Mouse (Mus musculus) liver, embryonic 16.5 days (tissue): ENCODE results near the gene Fancc. TPM values are rescaled to one million over a fixed set of nuclear protein-coding genes. Genes with fewer than 3 reads are reported as not detected.

ENCODE experiments used
- ATAC-seq: fragments of 200-750 bp; cut with Nextera tagmentation; 2 replicates; pipeline ENCODE4 v1.8.0; 2017; ENCODE audit warnings: low read depth, mild to moderate bottlenecking, moderate number of reproducible peaks, moderate library complexity
- H3K27ac ChIP-seq: fragments of 300-500 bp; sonication (generic); 2 replicates; pipeline ENCODE4 v1.5.1; 2014; ENCODE audit warnings: mild to moderate bottlenecking, low read length
- H3K27me3 ChIP-seq: fragments of 300-500 bp; sonication (generic); 2 replicates; pipeline ENCODE4 v1.6.1; 2014; ENCODE audit warnings: low read depth, low read length, mixed read lengths; ENCODE audit not compliant: control insufficient read depth, insufficient read depth
- H3K36me3 ChIP-seq: fragments of 300-500 bp; sonication (generic); 2 replicates; pipeline ENCODE4 v1.6.1; 2014; ENCODE audit warnings: mild to moderate bottlenecking; ENCODE audit not compliant: control insufficient read depth, insufficient read depth
- H3K4me1 ChIP-seq: fragments of 300-500 bp; sonication (generic); 2 replicates; pipeline ENCODE4 v1.6.1; 2014; ENCODE audit warnings: low read depth, low read length, mixed read lengths; ENCODE audit not compliant: control insufficient read depth
- H3K4me2 ChIP-seq: fragments of 300-500 bp; sonication (generic); 2 replicates; pipeline ENCODE4 v1.6.1; 2014; ENCODE audit warnings: low read depth, low read length, mixed read lengths
- H3K4me3 ChIP-seq: fragments of 300-500 bp; sonication (generic); 2 replicates; pipeline ENCODE4 v1.5.1; 2014; ENCODE audit warnings: low read depth, mild to moderate bottlenecking, low read length
- H3K9ac ChIP-seq: fragments of 300-500 bp; sonication (generic); 2 replicates; pipeline ENCODE4 v1.6.1; 2014; ENCODE audit warnings: low read depth, low read length
- H3K9me3 ChIP-seq: fragments of 300-500 bp; sonication (generic); replicated peaks from 2 replicates; pipeline ENCODE4 v1.6.1; 2016; ENCODE audit warnings: low read length; ENCODE audit not compliant: control insufficient read depth
- WGBS: fragments of 180-500 bp; shearing (Covaris S2); extraction: QIAGEN DNeasy Blood & Tissue Kit; methylation state at CpG from one replicate; pipeline ENCODE4 v1.1.7; 2014; ENCODE audit not compliant: insufficient replicate concordance; 5-methylcytosine and 5-hydroxymethylcytosine counted together
- polyA plus RNA-seq: library from polyadenylated mRNA; unstranded; fragments of >200 nt; fragmentation: Nextera tagmentation; extraction: Ambion mirVana; gene quantifications from 2 replicates; pipeline ENCODE4 v1.2.1, GENCODE M21; 2015

The Fancc gene
- polyA plus RNA-seq, 1 experiment from 2014 or later: 8.2 TPM

- no peak for ATAC-seq
- peaks cover 7% of the 10 kb centered on the region for H3K4me1 ChIP-seq
- no peaks in the 10 kb centered on the region for H3K9me3 ChIP-seq
- H3K9ac ChIP-seq: no peak overlapping the region
- H3K27me3 ChIP-seq: no peaks in the 10 kb centered on the region
- WGBS: 80% methylated on average over 3 of the region's 3 CpGs
- peaks cover 4% of the 10 kb centered on the region for H3K36me3 ChIP-seq
- H3K4me3 ChIP-seq: no peak overlapping the region
- peak overlapping the region; percentile 39; the same call in 1 of the 2 replicates for H3K27ac ChIP-seq
- H3K4me2 ChIP-seq: no peak overlapping the region
Observed at GRCm38 (mm10) chr13:63293647-63294046, 203.4 kb downstream of the Fancc start.

- Histone ChIP-seq H3K4me2 (no peak overlapping the region), H3K27me3 (no peaks in the 10 kb centered on the region), H3K9me3 (no peaks in the 10 kb centered on the region), H3K4me3 (no peak overlapping the region), H3K36me3 (no peaks in the 10 kb centered on the region), H3K27ac (no peak overlapping the region), H3K9ac (no peak overlapping the region), H3K4me1 (peaks cover 7% of the 10 kb centered on the region)
- ATAC-seq: no peak
- 75% methylated on average over 6 of the region's 6 CpGs for WGBS
Observed at GRCm38 (mm10) chr13:63291016-63291415, 206.1 kb downstream of the Fancc start.

GRCm38 (mm10) chr13:63290126-63290525 is 207.0 kb downstream of the Fancc start:
- Histone ChIP-seq H3K9ac (no peak overlapping the region), H3K4me2 (no peak overlapping the region), H3K4me1 (peaks cover 7% of the 10 kb centered on the region), H3K4me3 (no peak overlapping the region), H3K9me3 (no peaks in the 10 kb centered on the region), H3K36me3 (no peaks in the 10 kb centered on the region), H3K27me3 (no peaks in the 10 kb centered on the region), H3K27ac (no peak overlapping the region)
- 77% methylated on average over 4 of the region's 4 CpGs for WGBS
- no peak for ATAC-seq

- H3K27ac ChIP-seq: no peak overlapping the region
- no peaks in the 10 kb centered on the region for H3K9me3 ChIP-seq
- peaks cover 4% of the 10 kb centered on the region; the same call in 1 of the 2 replicates for H3K4me1 ChIP-seq
- no peaks in the 10 kb centered on the region for H3K36me3 ChIP-seq
- H3K27me3 ChIP-seq: no peaks in the 10 kb centered on the region
- no peak overlapping the region for H3K4me3 ChIP-seq
- 79% methylated on average over 5 of the region's 5 CpGs for WGBS
- H3K4me2 ChIP-seq: no peak overlapping the region
- H3K9ac ChIP-seq: no peak overlapping the region
- no peak for ATAC-seq
Observed at GRCm38 (mm10) chr13:63289687-63290086, 207.4 kb downstream of the Fancc start.

- Histone ChIP-seq H3K27me3 (no peaks in the 10 kb centered on the region), H3K9me3 (no peaks in the 10 kb centered on the region), H3K4me1 (no peaks in the 10 kb centered on the region), H3K36me3 (no peaks in the 10 kb centered on the region), H3K9ac (no peak overlapping the region), H3K27ac (no peak overlapping the region), H3K4me3 (no peak overlapping the region), H3K4me2 (no peak overlapping the region)
- ATAC-seq: no peak
- WGBS: 62% methylated on average over 4 of the region's 4 CpGs
Observed at GRCm38 (mm10) chr13:63289152-63289551, 207.9 kb downstream of the Fancc start.

- ATAC-seq: no peak
- H3K27ac ChIP-seq: no peak overlapping the region
- H3K36me3 ChIP-seq: 0 out of 2 replicates have a peak, but pooled peaks cover 4% of the 10 kb centered on the region
Observed at GRCm38 (mm10) chr13:63286483-63287102, 210.5 kb downstream of the Fancc start.

GRCm38 (mm10) chr13:63284748-63285147 is 212.3 kb downstream of the Fancc start:
- no peak for ATAC-seq
- H3K4me3 ChIP-seq: no peak overlapping the region
- no peak overlapping the region for H3K9ac ChIP-seq
- no peaks in the 10 kb centered on the region for H3K27me3 ChIP-seq
- WGBS: 78% methylated on average over 3 of the region's 3 CpGs
- 0 out of 2 replicates have a peak, but pooled peaks cover 4% of the 10 kb centered on the region for H3K36me3 ChIP-seq
- no peak overlapping the region for H3K4me2 ChIP-seq
- no peaks in the 10 kb centered on the region for H3K4me1 ChIP-seq
- no peaks in the 10 kb centered on the region for H3K9me3 ChIP-seq
- no peak overlapping the region for H3K27ac ChIP-seq

More at GRCm38 (mm10) chr13:63286483-63287102, 210.5 kb downstream of the Fancc start:
- Histone ChIP-seq H3K9me3 (no peaks in the 10 kb centered on the region), H3K27me3 (no peaks in the 10 kb centered on the region), H3K4me1 (no peaks in the 10 kb centered on the region), H3K9ac (no peak overlapping the region), H3K4me2 (no peak overlapping the region), H3K4me3 (no peak overlapping the region)
- 64% methylated on average over 11 of the region's 11 CpGs for WGBS

GRCm38 (mm10) chr13:63283236-63283635 is 213.8 kb downstream of the Fancc start:
- Histone ChIP-seq H3K9me3 (no peaks in the 10 kb centered on the region), H3K9ac (no peak overlapping the region), H3K27me3 (no peaks in the 10 kb centered on the region), H3K36me3 (0 out of 2 replicates have a peak, but pooled peaks cover 4% of the 10 kb centered on the region), H3K27ac (no peak overlapping the region), H3K4me2 (no peak overlapping the region), H3K4me1 (peaks cover 8% of the 10 kb centered on the region), H3K4me3 (no peak overlapping the region)
- ATAC-seq: no peak

GRCm38 (mm10) chr13:63281206-63281605 is 215.9 kb downstream of the Fancc start:
- H3K36me3 ChIP-seq: 0 out of 2 replicates have a peak, but pooled peaks cover 4% of the 10 kb centered on the region
- H3K9ac ChIP-seq: no peak overlapping the region
- H3K27ac ChIP-seq: no peak overlapping the region
- no peak overlapping the region for H3K4me3 ChIP-seq
- no peaks in the 10 kb centered on the region for H3K27me3 ChIP-seq
- peaks cover 13% of the 10 kb centered on the region for H3K4me1 ChIP-seq
- H3K9me3 ChIP-seq: no peaks in the 10 kb centered on the region
- ATAC-seq: no peak
- 78% methylated on average over 8 of the region's 8 CpGs for WGBS
- H3K4me2 ChIP-seq: no peak overlapping the region
